Mouse (Mus musculus) forebrain, embryonic 13.5 days (tissue): ENCODE measurements around the gene Vrk3. TPM values are rescaled to one million over a fixed set of nuclear protein-coding genes. Genes with fewer than 3 reads are reported as not detected.

ENCODE experiments used
- ATAC-seq: fragments of 200-750 bp; cut with Nextera tagmentation; 2 replicates; pipeline ENCODE4 v1.8.0; 2017
- H3K27ac ChIP-seq: fragments of 300-500 bp; sonication (generic); 2 replicates; pipeline ENCODE4 v1.5.1; 2015; ENCODE audit warnings: inconsistent platforms, mild to moderate bottlenecking, moderate library complexity
- H3K27me3 ChIP-seq: fragments of 300-500 bp; sonication (generic); 2 replicates; pipeline ENCODE4 v1.6.1; 2015; ENCODE audit warnings: mild to moderate bottlenecking, inconsistent platforms
- H3K36me3 ChIP-seq: fragments of 300-500 bp; sonication (generic); 2 replicates; pipeline ENCODE4 v1.6.1; 2015; ENCODE audit warnings: mild to moderate bottlenecking, inconsistent platforms; ENCODE audit not compliant: poor library complexity, severe bottlenecking
- H3K4me1 ChIP-seq: fragments of 300-500 bp; sonication (generic); 2 replicates; pipeline ENCODE4 v1.6.1; 2015; ENCODE audit warnings: inconsistent platforms
- H3K4me2 ChIP-seq: fragments of 300-500 bp; sonication (generic); 2 replicates; pipeline ENCODE4 v1.6.1; 2015; ENCODE audit warnings: inconsistent platforms, mild to moderate bottlenecking, moderate library complexity
- H3K4me3 ChIP-seq: fragments of 300-500 bp; sonication (generic); 2 replicates; pipeline ENCODE4 v1.5.1; 2015; ENCODE audit warnings: mild to moderate bottlenecking, inconsistent platforms
- H3K9ac ChIP-seq: fragments of 300-500 bp; sonication (generic); 2 replicates; pipeline ENCODE4 v1.6.1; 2015; ENCODE audit warnings: mild to moderate bottlenecking, inconsistent platforms
- H3K9me3 ChIP-seq: fragments of 300-500 bp; sonication (generic); replicated peaks from 2 replicates; pipeline ENCODE4 v1.6.1; 2016; ENCODE audit warnings: inconsistent platforms
- WGBS: fragments of 180-500 bp; shearing (Covaris S2); methylation state at CpG from one replicate; pipeline ENCODE4 v1.1.7; 2015; 5-methylcytosine and 5-hydroxymethylcytosine counted together
- polyA plus RNA-seq: library from polyadenylated mRNA; unstranded; fragments of >200 nt; fragmentation: Nextera tagmentation; extraction: Ambion mirVana; gene quantifications from 2 replicates; pipeline ENCODE4 v1.2.1, GENCODE M21; 2015

The Vrk3 gene
- polyA plus RNA-seq, 1 experiment from 2014 or later = 38.7 TPM

GRCm38 (mm10) chr7:44812651-44813325 lies 64.6 kb downstream of the Vrk3 start:
- WGBS = 89% methylated on average over 20 of the region's 20 CpGs
- H3K4me2 ChIP-seq = no peak overlapping the region

GRCm38 (mm10) chr7:44813985-44814384 lies 65.8 kb downstream of the Vrk3 start:
- no peak overlapping the region for H3K9ac ChIP-seq
- no peak for ATAC-seq
- no peak overlapping the region for H3K4me3 ChIP-seq
- peaks cover 30% of the 10 kb centered on the region for H3K4me1 ChIP-seq
- H3K9me3 ChIP-seq = no peaks in the 10 kb centered on the region
- H3K4me2 ChIP-seq = no peak overlapping the region
- no peak overlapping the region for H3K27ac ChIP-seq
- 83% methylated on average over 3 of the region's 3 CpGs for WGBS
- no peaks in the 10 kb centered on the region for H3K27me3 ChIP-seq
- H3K36me3 ChIP-seq = peaks cover 17% of the 10 kb centered on the region; the same call in 1 of the 2 replicates

More at GRCm38 (mm10) chr7:44812651-44813325, 64.6 kb downstream of the Vrk3 start:
- Histone ChIP-seq H3K9ac (no peak overlapping the region), H3K4me3 (no peak overlapping the region), H3K27me3 (no peaks in the 10 kb centered on the region), H3K27ac (no peak overlapping the region), H3K9me3 (no peaks in the 10 kb centered on the region), H3K36me3 (peaks cover 17% of the 10 kb centered on the region; the same call in 1 of the 2 replicates), H3K4me1 (peaks cover 18% of the 10 kb centered on the region)
- no peak for ATAC-seq

- H3K27me3 ChIP-seq = no peaks in the 10 kb centered on the region
- H3K4me1 ChIP-seq = peaks cover 35% of the 10 kb centered on the region
- no peaks in the 10 kb centered on the region for H3K9me3 ChIP-seq
- H3K4me2 ChIP-seq = peak overlapping the region; percentile 84; the same call in 1 of the 2 replicates
- ATAC-seq = no peak
- H3K36me3 ChIP-seq = peaks cover 17% of the 10 kb centered on the region; the same call in 1 of the 2 replicates
- peak overlapping the region; percentile 84; the same call in 1 of the 2 replicates for H3K4me3 ChIP-seq
- no peak overlapping the region for H3K9ac ChIP-seq
- no peak overlapping the region for H3K27ac ChIP-seq
- 89% methylated on average over 4 of the region's 4 CpGs for WGBS
These were observed 66.2 kb downstream of the Vrk3 start for GRCm38 (mm10) chr7:44814423-44814822.

DNA sequence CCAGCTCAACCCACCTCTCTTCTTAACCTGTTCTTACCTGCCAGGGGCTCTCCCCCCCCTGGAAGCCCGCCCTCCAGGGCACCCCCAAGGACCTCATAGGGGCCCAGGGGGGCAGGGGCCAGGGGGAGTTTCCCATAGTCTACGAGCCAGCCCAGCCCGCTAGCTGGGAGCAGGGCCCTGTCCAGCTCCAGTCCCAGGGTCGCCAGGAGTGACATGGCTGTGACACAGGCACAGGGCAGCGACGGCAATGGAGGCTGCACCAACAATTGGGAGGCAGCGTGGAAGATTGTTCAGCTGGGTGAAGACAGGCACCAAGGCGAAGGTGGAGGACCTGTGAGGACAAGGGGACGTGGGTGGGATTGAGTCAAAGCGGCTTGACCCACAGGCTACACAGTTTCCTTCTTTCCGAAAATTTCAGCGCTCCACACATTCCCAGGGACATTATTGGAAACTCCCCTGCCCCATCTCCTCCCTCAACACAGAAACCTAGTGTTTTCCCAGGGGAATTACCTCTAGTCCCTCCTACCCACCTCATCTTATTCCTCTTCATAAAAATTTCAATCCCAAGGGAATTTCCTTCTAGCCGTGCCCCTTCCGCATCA lies 66.8 kb downstream of the Vrk3 start:
- peak overlapping the region; percentile 84 for H3K4me2 ChIP-seq
- 22% methylated on average over 14 of the region's 14 CpGs for WGBS
- peak overlapping the region; percentile 94 for H3K27ac ChIP-seq
- H3K36me3 ChIP-seq = peaks cover 17% of the 10 kb centered on the region; the same call in 1 of the 2 replicates
- no peaks in the 10 kb centered on the region for H3K9me3 ChIP-seq
- no peaks in the 10 kb centered on the region for H3K27me3 ChIP-seq
- no peak for ATAC-seq
- peak overlapping the region; percentile 56 for H3K9ac ChIP-seq
- H3K4me3 ChIP-seq = peak overlapping the region; percentile 84
- peaks cover 41% of the 10 kb centered on the region for H3K4me1 ChIP-seq

- Histone ChIP-seq H3K27ac (peak within 1 kb of the TSS; percentile 94), H3K9ac (peak within 1 kb of the TSS; percentile 95), H3K9me3 (no peaks in the 10 kb centered on the region), H3K27me3 (no peaks in the 10 kb centered on the region), H3K4me3 (peak within 1 kb of the TSS; percentile 84), H3K36me3 (peaks cover 17% of the 10 kb centered on the region; the same call in 1 of the 2 replicates), H3K4me2 (peak within 1 kb of the TSS; percentile 84), H3K4me1 (peaks cover 47% of the 10 kb centered on the region)
- ATAC-seq = peak; percentile 93
- WGBS = under 1% methylated on average over 58 of the region's 62 CpGs
These were observed 67.7 kb downstream of the Vrk3 start, which contains the start of the genes Nup62 and Il4i1 for GRCm38 (mm10) chr7:44815721-44816469. Gene Nup62, plus strand, starts transcription at chr7:44816088. Gene Il4i1, plus strand, starts transcription at chr7:44816387.

GRCm38 (mm10) chr7:44816470-44817021 lies 68.3 kb downstream of the Vrk3 start, which contains the start of gene Atf5:
Gene Atf5, minus strand, starts transcription at chr7:44816658.
- ATAC-seq = peak; percentile 46
- Histone ChIP-seq H3K27me3 (no peaks in the 10 kb centered on the region), H3K27ac (peak within 1 kb of the TSS; percentile 94), H3K9me3 (no peaks in the 10 kb centered on the region), H3K36me3 (peaks cover 17% of the 10 kb centered on the region; the same call in 1 of the 2 replicates), H3K9ac (peak within 1 kb of the TSS; percentile 95), H3K4me2 (peak within 1 kb of the TSS; percentile 84), H3K4me3 (peak within 1 kb of the TSS; percentile 84), H3K4me1 (peaks cover 51% of the 10 kb centered on the region)
- under 1% methylated on average over 52 of the region's 57 CpGs for WGBS

DNA sequence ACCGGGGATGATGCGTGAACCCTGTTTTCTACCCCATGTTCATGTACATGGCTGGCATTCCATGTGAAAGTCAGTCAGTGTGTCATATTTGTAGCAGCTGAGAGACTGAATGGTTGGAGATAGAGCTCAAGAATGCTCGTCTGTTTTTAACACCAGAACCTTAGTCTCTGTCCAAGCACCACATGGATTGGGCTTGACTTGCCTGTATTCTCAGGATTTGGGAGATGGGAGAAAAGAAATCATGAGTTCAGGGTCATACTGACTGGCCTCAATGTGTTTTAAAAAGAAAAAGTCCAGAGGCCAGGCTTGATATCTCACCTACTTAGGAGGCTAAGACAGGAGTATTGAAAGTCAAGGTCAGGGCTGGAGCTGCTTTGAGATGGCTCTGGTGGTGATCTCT lies 69.2 kb downstream of the Vrk3 start:
- H3K9me3 ChIP-seq = no peaks in the 10 kb centered on the region
- H3K9ac ChIP-seq = peak overlapping the region; percentile 95
- H3K36me3 ChIP-seq = peaks cover 16% of the 10 kb centered on the region; the same call in 1 of the 2 replicates
- peak overlapping the region; percentile 94 for H3K27ac ChIP-seq
- ATAC-seq = no peak
- peak overlapping the region; percentile 84 for H3K4me2 ChIP-seq
- WGBS = 29% methylated on average over 3 of the region's 3 CpGs
- peak overlapping the region; percentile 84 for H3K4me3 ChIP-seq
- H3K4me1 ChIP-seq = peaks cover 53% of the 10 kb centered on the region
- no peaks in the 10 kb centered on the region for H3K27me3 ChIP-seq

- H3K27ac ChIP-seq = peak overlapping the region; percentile 94
- peak overlapping the region; percentile 84 for H3K4me2 ChIP-seq
- H3K27me3 ChIP-seq = no peaks in the 10 kb centered on the region
- ATAC-seq = no peak
- H3K9ac ChIP-seq = peak overlapping the region; percentile 95
- peaks cover 9% of the 10 kb centered on the region; the same call in 1 of the 2 replicates for H3K36me3 ChIP-seq
- H3K4me1 ChIP-seq = peaks cover 59% of the 10 kb centered on the region
- H3K4me3 ChIP-seq = peak overlapping the region; percentile 84
- 13% methylated on average over 2 of the region's 2 CpGs for WGBS
- H3K9me3 ChIP-seq = no peaks in the 10 kb centered on the region
These were observed 70.0 kb downstream of the Vrk3 start for GRCm38 (mm10) chr7:44818164-44818563.

DNA sequence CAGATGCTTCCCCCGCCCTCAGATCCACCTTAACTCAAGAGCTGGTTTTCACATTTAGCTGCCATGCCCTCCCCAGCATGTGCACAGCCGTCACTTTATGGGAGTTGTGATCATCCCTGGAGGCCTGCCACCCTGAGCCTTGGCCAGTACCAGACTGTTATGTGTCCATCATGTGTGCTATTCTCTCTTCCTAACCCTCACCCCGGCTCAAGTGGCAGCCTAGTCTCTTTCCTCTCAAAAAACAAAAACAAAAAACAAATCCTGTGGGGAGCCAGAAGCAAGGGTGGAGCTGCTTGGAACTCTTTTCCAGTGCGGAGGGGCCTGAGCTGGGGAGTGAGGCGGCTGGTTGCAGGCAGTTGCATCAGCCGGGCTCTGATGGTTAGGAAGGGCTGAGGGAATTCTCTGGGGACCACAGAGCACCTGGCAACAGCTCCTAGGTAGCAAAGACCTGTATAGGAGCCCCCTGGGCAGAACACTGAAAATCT lies 70.6 kb downstream of the Vrk3 start:
- no peaks in the 10 kb centered on the region for H3K9me3 ChIP-seq
- peak overlapping the region; percentile 95 for H3K9ac ChIP-seq
- peak overlapping the region; percentile 84 for H3K4me3 ChIP-seq
- no peaks in the 10 kb centered on the region for H3K27me3 ChIP-seq
- peak overlapping the region; percentile 84 for H3K4me2 ChIP-seq
- peaks cover 65% of the 10 kb centered on the region for H3K4me1 ChIP-seq
- peak overlapping the region; percentile 94 for H3K27ac ChIP-seq
- no peak for ATAC-seq
- 31% methylated on average over 6 of the region's 6 CpGs for WGBS
- H3K36me3 ChIP-seq = 0 out of 2 replicates have a peak, but pooled peaks cover 3% of the 10 kb centered on the region

DNA sequence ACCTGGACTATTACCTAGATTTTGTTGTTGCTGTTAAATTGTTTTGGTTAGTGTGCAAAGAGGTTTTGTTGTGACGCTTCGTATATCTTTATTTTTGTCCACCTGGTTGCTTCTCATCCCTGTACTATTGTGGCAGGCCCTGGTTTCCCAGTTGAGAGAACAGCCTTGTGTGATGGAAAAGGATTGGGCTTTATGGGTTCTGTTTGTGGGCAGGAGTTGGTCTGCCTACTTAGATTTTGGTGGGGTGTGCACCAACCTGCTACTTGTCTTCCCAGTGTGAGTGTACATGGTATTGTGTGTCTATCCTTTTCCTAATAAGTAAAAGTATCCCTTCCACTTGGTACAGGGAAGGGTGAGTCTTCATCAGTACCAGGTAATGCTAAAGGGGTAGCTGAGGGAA lies 71.2 kb downstream of the Vrk3 start:
- peak overlapping the region; percentile 84 for H3K4me2 ChIP-seq
- no peaks in the 10 kb centered on the region for H3K36me3 ChIP-seq
- ATAC-seq = no peak
- H3K27me3 ChIP-seq = no peaks in the 10 kb centered on the region
- peak overlapping the region; percentile 95 for H3K9ac ChIP-seq
- peaks cover 67% of the 10 kb centered on the region for H3K4me1 ChIP-seq
- 99% methylated on average over 2 of the region's 2 CpGs for WGBS
- H3K27ac ChIP-seq = peak overlapping the region; percentile 94
- peak overlapping the region; percentile 84 for H3K4me3 ChIP-seq
- no peaks in the 10 kb centered on the region for H3K9me3 ChIP-seq

- Histone ChIP-seq H3K27ac (no peak overlapping the region), H3K27me3 (no peaks in the 10 kb centered on the region), H3K36me3 (no peaks in the 10 kb centered on the region), H3K4me3 (peak overlapping the region; percentile 84; the same call in 1 of the 2 replicates), H3K4me2 (peak overlapping the region; percentile 84), H3K9me3 (no peaks in the 10 kb centered on the region), H3K4me1 (peaks cover 64% of the 10 kb centered on the region), H3K9ac (peak overlapping the region; percentile 95)
- no peak for ATAC-seq
- WGBS = 75% methylated on average over 5 of the region's 5 CpGs
These were observed 71.7 kb downstream of the Vrk3 start for GRCm38 (mm10) chr7:44819863-44820262.
